In the genomic region with DNA sequence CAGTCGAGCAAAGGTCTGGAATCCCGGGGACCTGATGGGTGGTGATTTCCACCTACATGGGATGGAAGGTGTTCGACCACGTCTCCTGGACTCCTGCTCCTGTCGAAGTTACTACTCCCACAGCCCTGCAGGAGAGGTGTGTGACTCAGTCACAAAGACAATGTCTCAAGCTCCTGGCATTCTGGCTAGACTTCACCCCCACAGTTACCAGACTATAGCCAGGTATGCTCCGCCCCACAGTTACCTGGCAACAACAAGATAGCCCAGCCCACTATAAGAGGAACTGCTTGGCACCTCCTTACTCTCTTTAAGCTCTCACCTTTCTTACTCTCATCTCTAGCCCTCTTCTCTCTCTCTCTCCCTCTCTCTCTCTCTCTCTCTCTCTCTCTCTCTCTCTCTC, we compare ENCODE assay signal across 7 mouse cellular contexts. TPM values are rescaled to one million over a fixed set of nuclear protein-coding genes. Genes with fewer than 3 reads are reported as not detected.
A peak's percentile ranks its signal among the peaks of the same experiment; 100 is the strongest.
DNase-seq lines count a peak whose midpoint lies in the region; ATAC-seq and TF ChIP-seq lines count a peak whose summit lies in the region.
"Not testable (repeated sequence)": the region's sequence is repeated elsewhere in the genome, so short reads cannot be mapped to it uniquely, and the experiment has no call there.

No protein-coding gene starts in this region.

- H3K27me3 ChIP-seq in ES-Bruce4 (ENCODE audit: control insufficient read depth, insufficient read depth, low read length, poor library complexity, severe bottlenecking); intestine, embryonic 16.5 days (replicated peaks; ENCODE audit: control insufficient read depth, insufficient read depth, low read length); lung, embryonic 16.5 days (ENCODE audit: control insufficient read depth, insufficient read depth, low read depth, low read length); stomach, postnatal 0 days (ENCODE audit: control insufficient read depth, insufficient read depth, low read length): not testable (repeated sequence)

- not testable (repeated sequence) for TF ChIP-seq POLR2A in ES-Bruce4 (IDR thresholded peaks at IDR 0.05; ENCODE audit: insufficient read depth, low read length)

- H3K4me3 ChIP-seq in ES-Bruce4 (ENCODE audit: low read depth, low read length); intestine, embryonic 16.5 days (ENCODE audit: low read length); lung, embryonic 16.5 days (ENCODE audit: low read length); stomach, postnatal 0 days (ENCODE audit: low read depth, low read length): not testable (repeated sequence)

- H3K4me1 ChIP-seq in ES-Bruce4 (ENCODE audit: control insufficient read depth, insufficient read depth, low read length): peaks cover 24% of the 10 kb centered on the region
- peaks cover 29% of the 10 kb centered on the region for H3K4me1 ChIP-seq in intestine, embryonic 16.5 days (ENCODE audit: control insufficient read depth, insufficient read depth, low read length)
- not testable (repeated sequence) for H3K4me1 ChIP-seq in lung, embryonic 16.5 days (replicated peaks; ENCODE audit: control insufficient read depth, insufficient read depth, low read length); stomach, postnatal 0 days (replicated peaks; ENCODE audit: control insufficient read depth, insufficient read depth)

- H3K36me3 ChIP-seq in ES-Bruce4 (ENCODE audit: control insufficient read depth, insufficient read depth, low read length, poor library complexity, severe bottlenecking); intestine, embryonic 16.5 days (ENCODE audit: control insufficient read depth, insufficient read depth, low read length); lung, embryonic 16.5 days (ENCODE audit: control insufficient read depth, insufficient read depth, low read length); stomach, postnatal 0 days (ENCODE audit: control insufficient read depth, insufficient read depth, low read length): not testable (repeated sequence)

- not testable (repeated sequence) for TF ChIP-seq EP300 in ES-Bruce4 (IDR thresholded peaks at IDR 0.05; ENCODE audit: insufficient read depth, low read depth, low read length); stomach, postnatal 0 days (optimal IDR thresholded peaks at IDR 0.05)

- WGBS in intestine, embryonic 16.5 days: 56% methylated on average over 6 of the region's 6 CpGs
- 53% methylated on average over 6 of the region's 6 CpGs for WGBS in lung, embryonic 16.5 days
- WGBS in stomach, postnatal 0 days: 52% methylated on average over 6 of the region's 6 CpGs

- TF ChIP-seq CTCF in ES-Bruce4 (IDR thresholded peaks at IDR 0.05; ENCODE audit: low read depth, low read length); stomach, postnatal 0 days (IDR thresholded peaks at IDR 0.05; ENCODE audit: low read depth): not testable (repeated sequence)

- not testable (repeated sequence) for H3K9me3 ChIP-seq in ES-Bruce4 (replicated peaks; ENCODE audit: control insufficient read depth, insufficient read depth, low read length, poor library complexity, severe bottlenecking); intestine, embryonic 16.5 days (ENCODE audit: control insufficient read depth, low read length); lung, embryonic 16.5 days (ENCODE audit: control insufficient read depth, low read length); stomach, postnatal 0 days (ENCODE audit: control insufficient read depth, low read length)

- H3K9ac ChIP-seq in ES-Bruce4 (ENCODE audit: low read depth, poor library complexity, severe bottlenecking); intestine, embryonic 16.5 days (ENCODE audit: low read depth, low read length); lung, embryonic 16.5 days (ENCODE audit: low read length); stomach, postnatal 0 days (ENCODE audit: low read length): not testable (repeated sequence)

- H3K4me2 ChIP-seq in intestine, embryonic 16.5 days (ENCODE audit: low read depth, low read length); lung, embryonic 16.5 days (ENCODE audit: low read depth, low read length); stomach, postnatal 0 days (replicated peaks; ENCODE audit: low read depth): not testable (repeated sequence)

- peak; percentile 38 for DNase-seq in induced T-regulatory cell, adult 2 months (ENCODE audit: low read depth)
- DNase-seq in lung, adult 18-20 months: peak; percentile 52 to 67
- peak; percentile 70 for DNase-seq in lung, postnatal 36 days
- peak; percentile 63 for DNase-seq in stomach, postnatal 0 days (ENCODE audit: low spot score)

- peak; percentile 25 for ATAC-seq in intestine, embryonic 16.5 days
- peak; percentile 58 for ATAC-seq in lung, embryonic 16.5 days (ENCODE audit: low read depth)
- peak; percentile 70 for ATAC-seq in stomach, postnatal 0 days (ENCODE audit: low FRiP score, low TSS enrichment)

- 0 out of 2 replicates have a peak overlapping the region, but pooled peaks have one; percentile 5 for H3K27ac ChIP-seq in ES-Bruce4 (ENCODE audit: insufficient read depth, low read length)
- H3K27ac ChIP-seq in intestine, embryonic 16.5 days (ENCODE audit: low read length); lung, embryonic 16.5 days (ENCODE audit: low read length); stomach, postnatal 0 days (replicated peaks): not testable (repeated sequence)

RNA-seq across cellular contexts. Expression of a gene that starts 16.4 kb away (rescaled TPM):
- polyA plus RNA-seq in ES-Bruce4 (2011; ENCODE audit: insufficient read depth, insufficient read length, low read depth, missing spikeins): 7.7 TPM in 2 replicates
- polyA plus RNA-seq in intestine, embryonic 16.5 days (2015; fragmentation: Nextera tagmentation; extraction: Ambion mirVana): 7.4 and 7.7 TPM in 2 replicates
- polyA plus RNA-seq in lung, embryonic 16.5 days (2015; fragmentation: Nextera tagmentation; extraction: Ambion mirVana): 4.2 and 4.3 TPM in 2 replicates
- polyA plus RNA-seq in stomach, postnatal 0 days (2015; fragmentation: Nextera tagmentation; extraction: Ambion mirVana): 2.7 and 3.4 TPM in 2 replicates

RNA-seq across cellular contexts. Expression of a gene that starts 31.6 kb away (rescaled TPM):
- 13.1 and 14.6 TPM in 2 replicates for polyA plus RNA-seq in ES-Bruce4 (2011; ENCODE audit: insufficient read depth, insufficient read length, low read depth, missing spikeins)
- polyA plus RNA-seq in intestine, embryonic 16.5 days (2015; fragmentation: Nextera tagmentation; extraction: Ambion mirVana): 99.8 and 112 TPM in 2 replicates
- polyA plus RNA-seq in lung, embryonic 16.5 days (2015; fragmentation: Nextera tagmentation; extraction: Ambion mirVana): 5.2 TPM in 2 replicates
- 16.7 and 17.2 TPM in 2 replicates for polyA plus RNA-seq in stomach, postnatal 0 days (2015; fragmentation: Nextera tagmentation; extraction: Ambion mirVana)
